Mouse (Mus musculus): ENCODE results near the gene Fam161b. TPM values are rescaled to one million over a fixed set of nuclear protein-coding genes. Genes with fewer than 3 reads are reported as not detected.
"Not testable (repeated sequence)": the region's sequence is repeated elsewhere in the genome, so short reads cannot be mapped to it uniquely, and the experiment has no call there.

The Fam161b gene
- total and polyA plus RNA-seq, 2 experiments from 2014 or later = 9.2 to 9.7 TPM

GRCm38 (mm10) chr12:84382369-84382768 is 20.7 kb upstream of the Fam161b start:
- WGBS = 89% methylated on average over 4 of the region's 4 CpGs
- H3K4me3 ChIP-seq (ENCODE audit: low read depth, low read length) = no peak overlapping the region
- ATAC-seq (no peak), DNase-seq (no peak)
- H3K4me2 ChIP-seq (ENCODE audit: low read depth) = no peak overlapping the region
- no peaks in the 10 kb centered on the region for H3K27me3 ChIP-seq (ENCODE audit: insufficient read depth, low read length)
- TF ChIP-seq CTCF (IDR thresholded peaks at IDR 0.05; ENCODE audit: low read depth) = no peak
- H3K36me3 ChIP-seq (ENCODE audit: insufficient read depth) = peaks cover 11% of the 10 kb centered on the region; the same call in 1 of the 2 replicates
- no peak overlapping the region for H3K9ac ChIP-seq
- H3K27ac ChIP-seq (ENCODE audit: low read depth, low read length) = no peak overlapping the region
- no peaks in the 10 kb centered on the region for H3K4me1 ChIP-seq (ENCODE audit: insufficient read depth)
- no peaks in the 10 kb centered on the region for H3K9me3 ChIP-seq (ENCODE audit: low read length)

GRCm38 (mm10) chr12:84373831-84374481 is 12.3 kb upstream of the Fam161b start:
- H3K27me3 ChIP-seq (ENCODE audit: insufficient read depth, low read length) = no peaks in the 10 kb centered on the region
- ATAC-seq = no peak
- H3K4me3 ChIP-seq (ENCODE audit: low read depth, low read length) = no peak overlapping the region
- no peak overlapping the region for H3K27ac ChIP-seq (ENCODE audit: low read depth, low read length)
- no peak overlapping the region for H3K9ac ChIP-seq
- no peak for TF ChIP-seq CTCF (IDR thresholded peaks at IDR 0.05; ENCODE audit: low read depth)
- no peaks in the 10 kb centered on the region for H3K9me3 ChIP-seq (ENCODE audit: low read length)
- WGBS = 84% methylated on average over 6 of the region's 6 CpGs
- no peak overlapping the region for H3K4me2 ChIP-seq (ENCODE audit: low read depth)
- H3K36me3 ChIP-seq (ENCODE audit: insufficient read depth) = peaks cover 69% of the 10 kb centered on the region
- DNase-seq = no peak
- no peaks in the 10 kb centered on the region for H3K4me1 ChIP-seq (ENCODE audit: insufficient read depth)

GRCm38 (mm10) chr12:84371647-84372046 is 10.0 kb upstream of the Fam161b start:
- H3K4me2 ChIP-seq (ENCODE audit: low read depth) = no peak overlapping the region
- H3K4me1 ChIP-seq (ENCODE audit: insufficient read depth) = no peaks in the 10 kb centered on the region
- ATAC-seq (no peak), DNase-seq (no peak)
- no peaks in the 10 kb centered on the region for H3K9me3 ChIP-seq (ENCODE audit: low read length)
- TF ChIP-seq CTCF (IDR thresholded peaks at IDR 0.05; ENCODE audit: low read depth) = no peak
- H3K27ac ChIP-seq (ENCODE audit: low read depth, low read length) = no peak overlapping the region
- H3K9ac ChIP-seq = no peak overlapping the region
- H3K4me3 ChIP-seq (ENCODE audit: low read depth, low read length) = no peak overlapping the region
- 93% methylated on average over 5 of the region's 5 CpGs for WGBS
- H3K36me3 ChIP-seq (ENCODE audit: insufficient read depth) = peaks cover 67% of the 10 kb centered on the region
- H3K27me3 ChIP-seq (ENCODE audit: insufficient read depth, low read length) = no peaks in the 10 kb centered on the region

- peaks cover 8% of the 10 kb centered on the region for H3K4me1 ChIP-seq (ENCODE audit: insufficient read depth)
- H3K27ac ChIP-seq (ENCODE audit: low read depth, low read length) = no peak overlapping the region
- no peak overlapping the region for H3K4me2 ChIP-seq (ENCODE audit: low read depth)
- 82% methylated on average over 9 of the region's 9 CpGs for WGBS
- ATAC-seq (no peak), DNase-seq (no peak)
- no peak for TF ChIP-seq CTCF (IDR thresholded peaks at IDR 0.05; ENCODE audit: low read depth)
- no peak overlapping the region for H3K4me3 ChIP-seq (ENCODE audit: low read depth, low read length)
- H3K36me3 ChIP-seq (ENCODE audit: insufficient read depth) = peaks cover 42% of the 10 kb centered on the region
- no peaks in the 10 kb centered on the region for H3K27me3 ChIP-seq (ENCODE audit: insufficient read depth, low read length)
- no peak overlapping the region for H3K9ac ChIP-seq
- H3K9me3 ChIP-seq (ENCODE audit: low read length) = no peaks in the 10 kb centered on the region
Measured at GRCm38 (mm10) chr12:84366971-84367370, 5.3 kb upstream of the Fam161b start.

- peaks cover 13% of the 10 kb centered on the region for H3K4me1 ChIP-seq (ENCODE audit: insufficient read depth)
- H3K4me2 ChIP-seq (ENCODE audit: low read depth) = no peak overlapping the region
- no peak for DNase-seq
- no peaks in the 10 kb centered on the region for H3K27me3 ChIP-seq (ENCODE audit: insufficient read depth, low read length)
- H3K4me3 ChIP-seq (ENCODE audit: low read depth, low read length) = no peak overlapping the region
- H3K9me3 ChIP-seq (ENCODE audit: low read length) = no peaks in the 10 kb centered on the region
- TF ChIP-seq CTCF (IDR thresholded peaks at IDR 0.05; ENCODE audit: low read depth) = no peak
- no peak overlapping the region for H3K27ac ChIP-seq (ENCODE audit: low read depth, low read length)
- 94% methylated on average over 6 of the region's 6 CpGs for WGBS
- H3K36me3 ChIP-seq (ENCODE audit: insufficient read depth) = peaks cover 24% of the 10 kb centered on the region
- H3K9ac ChIP-seq = no peak overlapping the region
- no peak for ATAC-seq
Measured at GRCm38 (mm10) chr12:84365137-84365536, 3.5 kb upstream of the Fam161b start.

- Histone ChIP-seq H3K4me1 (ENCODE audit: insufficient read depth) (peaks cover 13% of the 10 kb centered on the region), H3K4me3 (ENCODE audit: low read depth, low read length) (no peak overlapping the region), H3K27me3 (ENCODE audit: insufficient read depth, low read length) (no peaks in the 10 kb centered on the region), H3K27ac (ENCODE audit: low read depth, low read length) (no peak overlapping the region), H3K9ac (no peak overlapping the region), H3K9me3 (ENCODE audit: low read length) (no peaks in the 10 kb centered on the region), H3K4me2 (ENCODE audit: low read depth) (no peak overlapping the region), H3K36me3 (ENCODE audit: insufficient read depth) (peaks cover 15% of the 10 kb centered on the region)
- no peak for DNase-seq
- ATAC-seq = no peak
- TF ChIP-seq CTCF (IDR thresholded peaks at IDR 0.05; ENCODE audit: low read depth) = no peak
- 85% methylated on average over 9 of the region's 9 CpGs for WGBS
Measured at GRCm38 (mm10) chr12:84364291-84364690, 2.7 kb upstream of the Fam161b start.

- peak overlapping the region; percentile 100; the same call in 1 of the 2 replicates for H3K4me3 ChIP-seq (ENCODE audit: low read depth, low read length)
- H3K9ac ChIP-seq = 0 out of 2 replicates have a peak overlapping the region, but pooled peaks have one; percentile 25
- no peak for TF ChIP-seq CTCF (IDR thresholded peaks at IDR 0.05; ENCODE audit: low read depth)
Measured at GRCm38 (mm10) chr12:84362872-84363271, 1.2 kb upstream of the Fam161b start.

GRCm38 (mm10) chr12:84358699-84359098 is 2.9 kb downstream of the Fam161b start:
- Histone ChIP-seq H3K4me1 (ENCODE audit: insufficient read depth) (peaks cover 13% of the 10 kb centered on the region), H3K36me3 (ENCODE audit: insufficient read depth) (peaks cover 31% of the 10 kb centered on the region)
- H3K9ac ChIP-seq; DNase-seq; H3K27me3 ChIP-seq (ENCODE audit: insufficient read depth, low read length); H3K4me3 ChIP-seq (ENCODE audit: low read depth, low read length); H3K4me2 ChIP-seq (ENCODE audit: low read depth); H3K27ac ChIP-seq (ENCODE audit: low read depth, low read length); ATAC-seq; H3K9me3 ChIP-seq (ENCODE audit: low read length): not testable (repeated sequence)
- WGBS = 93% methylated on average over 2 of the region's 2 CpGs

More at GRCm38 (mm10) chr12:84362872-84363271, 1.2 kb upstream of the Fam161b start:
- Histone ChIP-seq H3K27ac (ENCODE audit: low read depth, low read length) (no peak overlapping the region), H3K36me3 (ENCODE audit: insufficient read depth) (peaks cover 2% of the 10 kb centered on the region; the same call in 1 of the 2 replicates), H3K4me1 (ENCODE audit: insufficient read depth) (peaks cover 13% of the 10 kb centered on the region), H3K9me3 (ENCODE audit: low read length) (no peaks in the 10 kb centered on the region), H3K4me2 (ENCODE audit: low read depth) (peak overlapping the region; percentile 88), H3K27me3 (ENCODE audit: insufficient read depth, low read length) (no peaks in the 10 kb centered on the region)
- WGBS = 69% methylated on average over 2 of the region's 2 CpGs
- DNase-seq = no peak
- ATAC-seq = no peak
